In the genomic region with DNA sequence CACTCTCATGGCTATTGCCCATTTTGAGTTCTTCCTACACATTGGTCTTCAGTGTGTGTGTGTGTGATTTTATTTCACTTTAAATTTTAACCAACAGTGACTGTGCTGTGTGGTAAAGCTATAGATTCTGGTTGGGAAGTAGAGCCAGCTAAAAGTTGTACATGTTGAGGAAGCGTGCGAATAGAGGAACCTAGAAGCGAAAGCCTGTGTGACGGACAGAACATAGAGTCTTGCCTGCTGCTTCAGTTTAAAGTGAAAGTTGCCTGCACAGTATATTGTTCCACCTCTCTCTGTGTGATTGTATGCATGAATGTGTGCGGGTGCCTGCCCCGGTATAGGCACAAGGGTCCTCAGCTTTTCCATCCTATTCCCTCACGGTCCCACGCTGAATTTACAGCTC, we compare ENCODE assay signal across 12 mouse cellular contexts. TPM values are rescaled to one million over a fixed set of nuclear protein-coding genes. Genes with fewer than 3 reads are reported as not detected.
"Had no signal": no experiment of that assay in that cellular context is flagged by ENCODE, and none has a peak within 500 bp of the region (broad histone marks: within the 10 kb centered on the region; RNA-seq: fewer than 3 reads in every experiment).

No protein-coding gene starts in this region.

- DNase-seq: kidney, adult 11 months; kidney, adult 9 months; kidney, postnatal 36 days; left cerebral cortex, postnatal 4 days; lung, embryonic 14.5 days; lung, postnatal 10 days; right cerebral cortex, postnatal 14 days; thymus, adult 2 months; thymus, postnatal 25 days had no signal

RNA-seq across cellular contexts. Expression of gene Gsg1, which starts 13.8 kb away (rescaled TPM):
- total RNA-seq: layer of hippocampus, adult 18-20 months; layer of hippocampus, postnatal 10 days; left cerebral cortex, postnatal 4 days; liver, adult 2 months had no signal
